Mouse (Mus musculus): ENCODE measurements around the gene Fibp. TPM values are rescaled to one million over a fixed set of nuclear protein-coding genes. Genes with fewer than 3 reads are reported as not detected.

Gene Fibp
- total RNA-seq, 4 experiments from 2014 or later: 95.6 to 139 (median 110) TPM

DNA sequence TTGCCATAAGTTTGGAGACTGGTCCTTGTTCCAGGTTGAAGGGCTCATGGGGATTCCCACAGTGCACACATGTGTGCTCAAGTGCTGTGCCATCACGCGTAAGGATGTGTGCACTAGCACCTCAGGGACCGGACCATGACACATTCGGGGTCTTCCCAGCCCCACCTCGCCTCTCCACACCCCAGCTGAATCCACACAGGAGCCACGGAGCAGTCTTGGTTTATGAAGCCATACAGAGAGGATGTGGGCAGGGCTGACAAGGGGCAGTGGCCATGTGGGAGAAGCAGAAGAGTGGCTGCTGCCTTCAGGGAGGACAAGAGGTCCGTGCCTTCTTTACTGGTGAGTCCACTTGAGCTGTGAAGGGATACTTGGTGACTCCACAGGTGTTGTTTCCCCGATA, 4.6 kb downstream of the Fibp start:
- DNase-seq: no peak

DNA sequence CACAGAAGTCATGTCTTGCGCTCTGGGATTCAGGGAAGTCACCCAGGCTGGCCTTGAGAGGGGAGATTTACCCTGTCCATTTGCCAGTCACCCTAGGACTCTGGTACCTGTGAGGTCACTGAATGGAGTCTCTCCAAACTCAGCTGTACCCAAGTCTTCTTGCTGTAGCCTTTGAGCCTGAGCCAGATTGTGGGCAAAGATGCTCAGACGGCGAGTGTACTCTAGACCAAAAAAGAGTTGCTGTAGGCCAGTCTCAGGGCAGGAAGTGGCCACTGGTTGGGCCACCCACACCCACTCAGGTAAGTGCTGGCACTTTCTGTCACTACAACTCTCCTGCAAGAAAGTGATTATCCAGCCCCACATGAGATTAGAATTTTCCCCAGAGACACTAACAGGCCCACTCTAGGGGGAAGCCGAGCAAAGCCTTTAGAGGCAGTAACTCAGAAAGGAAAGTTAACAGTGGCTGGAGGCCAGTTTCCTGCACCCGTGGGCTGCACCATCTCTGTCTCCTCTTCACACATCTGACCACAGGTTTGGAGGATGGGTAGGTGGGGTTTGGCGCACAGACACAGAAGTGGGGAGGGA, 6.6 kb downstream of the Fibp start:
- no peak for DNase-seq

DNA sequence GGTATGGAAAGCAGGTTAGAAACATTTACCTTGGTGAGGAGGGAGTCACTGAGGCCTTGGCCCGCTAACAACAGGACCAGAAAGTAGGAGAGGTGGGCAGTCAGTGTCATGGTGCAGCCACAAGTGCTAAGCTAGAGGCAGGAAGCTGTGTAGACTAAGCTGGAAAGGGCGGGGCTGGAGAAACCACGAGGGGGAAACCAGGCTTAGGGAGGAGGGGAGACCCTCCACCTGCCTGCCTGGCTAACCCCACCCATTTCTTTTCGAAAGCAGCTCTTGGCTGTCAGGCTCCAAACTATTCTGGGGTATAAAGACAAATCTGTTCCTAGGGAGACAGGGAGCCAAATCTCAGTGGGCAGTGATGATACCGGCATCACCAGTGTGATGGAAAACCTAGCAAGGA, 8.0 kb downstream of the Fibp start, which contains the start of gene Ctsw:
Gene Ctsw, minus strand, starts transcription at position 134 of the 400 bp plus-strand sequence.
- DNase-seq: no peak

DNA sequence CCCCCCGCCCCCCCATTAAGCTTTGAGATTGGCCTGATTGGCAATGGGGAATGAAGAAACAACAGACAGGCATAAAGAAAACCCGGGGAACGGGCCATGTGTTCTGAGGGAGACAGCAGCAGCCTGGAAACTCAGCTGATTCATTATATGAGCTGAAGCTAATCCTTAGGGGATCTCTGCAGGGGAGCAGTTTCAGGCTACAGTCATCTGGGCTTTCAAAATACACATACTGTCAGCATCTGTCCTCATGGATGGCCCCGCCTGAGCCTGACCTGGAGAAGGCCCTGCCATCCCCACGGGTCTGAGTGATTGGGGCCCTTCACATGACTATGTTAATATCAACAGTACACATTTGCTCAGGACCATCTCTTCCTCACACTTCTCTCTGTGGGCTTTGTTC, 11.4 kb downstream of the Fibp start:
- DNase-seq: no peak

DNA sequence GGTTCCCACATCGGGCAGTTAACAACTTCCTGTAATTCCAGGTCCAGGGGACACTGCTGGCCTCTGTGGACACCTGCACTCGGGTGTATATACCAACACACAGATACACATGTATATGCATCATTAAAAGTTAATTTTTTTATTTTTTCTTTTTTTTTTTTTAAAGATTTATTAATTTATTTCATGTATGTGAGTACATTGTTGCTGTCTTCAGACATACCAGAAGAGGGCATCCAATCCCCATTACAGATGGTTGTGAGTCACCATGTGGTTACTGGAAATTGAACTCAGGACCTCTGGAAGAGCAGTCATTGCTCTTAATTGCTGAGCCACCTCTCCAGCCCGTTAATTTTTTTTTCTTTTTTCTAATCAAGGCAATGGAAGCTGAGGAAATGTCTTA, 12.4 kb downstream of the Fibp start:
- no peak for DNase-seq

DNA sequence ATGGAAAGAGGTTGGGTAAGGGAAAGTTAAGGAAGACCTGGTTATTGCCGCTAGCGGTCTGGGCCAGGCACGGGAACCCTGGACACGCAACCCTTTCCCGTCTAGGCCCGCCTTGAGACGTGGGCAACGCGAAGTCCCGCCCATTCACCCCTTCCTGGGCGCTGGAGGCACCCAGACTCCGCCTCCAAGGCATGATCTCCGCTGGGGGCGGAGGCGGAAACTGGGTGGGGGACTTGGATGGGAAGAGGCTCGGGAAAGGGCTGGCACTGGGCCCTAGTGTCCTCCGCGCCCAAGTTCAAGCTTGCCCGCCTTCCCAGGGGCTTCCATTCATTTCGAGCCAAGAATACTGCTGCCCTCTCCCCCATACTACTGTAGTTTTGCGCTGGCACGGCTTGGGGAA, 13.3 kb downstream of the Fibp start, which contains the start of gene Efemp2:
Gene Efemp2, plus strand, starts transcription at position 235 of the 400 bp plus-strand sequence.
- peak; percentile 89 for DNase-seq

DNA sequence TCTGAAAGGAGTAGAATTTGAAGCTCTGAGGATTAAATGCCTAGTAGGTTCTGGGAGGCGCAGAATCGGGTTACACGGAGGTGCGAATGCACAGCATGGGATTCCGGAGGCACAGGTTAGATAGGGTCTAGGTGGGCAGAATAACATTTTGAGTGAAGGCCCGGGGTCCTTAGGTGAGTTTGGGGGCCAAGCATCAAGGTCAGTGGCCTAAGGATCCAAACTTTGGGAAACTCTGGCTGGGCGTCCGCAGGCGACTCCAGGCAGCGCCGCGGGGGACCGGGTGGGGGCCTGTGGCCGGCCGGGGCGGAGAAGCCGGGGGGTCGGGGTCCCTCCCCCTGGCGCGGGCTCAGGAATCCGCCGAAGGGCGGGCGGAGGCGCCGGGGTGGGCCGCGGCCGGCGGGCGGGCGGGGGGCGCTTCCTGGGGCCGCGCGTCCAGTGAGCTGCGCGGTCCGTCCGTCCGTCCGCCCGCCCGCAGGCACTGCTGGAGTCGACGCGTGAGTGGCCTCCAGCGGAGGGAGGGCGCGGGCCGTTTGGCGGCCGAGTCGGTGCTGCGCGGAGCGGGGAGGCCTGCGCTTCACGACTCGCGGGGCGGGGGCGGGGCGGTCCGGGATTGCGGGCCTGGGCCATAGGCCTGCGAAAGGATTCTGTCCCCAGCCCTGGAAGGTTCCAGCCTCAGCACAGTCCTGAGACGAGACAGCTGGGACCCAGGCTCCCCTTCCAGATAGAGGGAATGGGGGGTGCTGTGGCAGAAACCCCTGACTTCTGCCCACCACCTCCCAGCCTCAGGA, 14.1 kb downstream of the Fibp start:
- no peak for DNase-seq

DNA sequence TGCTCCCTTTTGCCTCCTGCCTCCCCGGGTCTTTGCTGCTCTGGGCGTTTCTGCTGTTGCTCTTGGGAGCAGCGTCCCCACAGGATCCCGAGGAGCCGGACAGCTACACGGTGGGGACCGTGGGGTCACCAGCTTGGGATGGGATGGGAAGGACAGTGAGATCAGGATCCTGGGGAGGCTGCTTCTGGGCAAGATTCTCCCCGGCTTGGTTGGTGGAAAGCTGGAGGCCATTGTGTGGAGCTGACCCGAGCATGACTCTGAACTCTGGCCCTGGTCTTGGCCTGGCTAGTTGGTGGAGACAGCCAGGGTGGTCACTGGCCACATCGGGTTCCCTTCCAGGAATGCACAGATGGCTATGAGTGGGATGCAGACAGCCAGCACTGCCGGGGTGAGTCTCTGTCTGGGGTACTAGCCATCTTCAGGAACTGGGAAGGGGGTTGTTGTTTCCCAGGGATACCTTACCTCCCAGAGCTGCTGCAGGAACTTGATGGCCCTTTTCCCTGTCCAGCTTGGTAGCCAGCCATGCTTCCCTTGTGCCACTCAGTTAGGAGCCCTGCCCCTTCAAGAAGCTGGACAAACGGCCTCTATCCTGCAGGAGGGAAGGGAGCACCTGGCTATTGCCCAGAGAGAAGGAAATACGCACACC, 14.8 kb downstream of the Fibp start:
- DNase-seq: no peak

DNA sequence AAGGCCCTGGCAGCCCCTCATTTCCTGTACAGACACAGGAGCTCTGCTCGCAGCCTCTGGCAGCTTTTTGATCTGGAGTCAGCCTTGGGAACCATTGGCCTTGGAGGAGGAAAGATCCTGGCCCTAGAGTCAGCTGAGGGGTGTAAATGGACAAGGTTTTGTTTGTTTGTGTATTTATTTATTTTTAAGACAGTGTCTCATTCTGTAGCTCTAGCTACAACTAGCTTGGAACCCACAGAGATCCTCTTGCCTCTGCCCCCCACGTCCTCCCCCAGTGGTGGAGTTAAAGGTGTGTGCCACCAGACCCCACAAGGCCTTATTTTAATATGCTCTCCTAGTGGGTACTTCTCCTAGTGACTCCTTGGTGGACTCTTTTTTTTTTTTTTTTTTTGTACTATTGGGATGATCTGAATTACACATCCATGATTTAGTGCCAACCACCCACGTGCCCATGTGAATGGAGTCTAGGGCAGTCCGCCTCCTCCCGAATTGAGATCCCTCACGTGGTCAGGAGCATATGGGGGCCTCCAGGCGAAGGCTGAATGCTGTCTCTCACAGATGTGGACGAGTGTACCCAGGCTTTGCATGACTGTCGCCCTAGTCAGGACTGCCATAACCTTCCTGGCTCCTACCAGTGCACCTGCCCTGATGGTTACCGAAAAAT, 16.7 kb downstream of the Fibp start:
- no peak for DNase-seq

DNA sequence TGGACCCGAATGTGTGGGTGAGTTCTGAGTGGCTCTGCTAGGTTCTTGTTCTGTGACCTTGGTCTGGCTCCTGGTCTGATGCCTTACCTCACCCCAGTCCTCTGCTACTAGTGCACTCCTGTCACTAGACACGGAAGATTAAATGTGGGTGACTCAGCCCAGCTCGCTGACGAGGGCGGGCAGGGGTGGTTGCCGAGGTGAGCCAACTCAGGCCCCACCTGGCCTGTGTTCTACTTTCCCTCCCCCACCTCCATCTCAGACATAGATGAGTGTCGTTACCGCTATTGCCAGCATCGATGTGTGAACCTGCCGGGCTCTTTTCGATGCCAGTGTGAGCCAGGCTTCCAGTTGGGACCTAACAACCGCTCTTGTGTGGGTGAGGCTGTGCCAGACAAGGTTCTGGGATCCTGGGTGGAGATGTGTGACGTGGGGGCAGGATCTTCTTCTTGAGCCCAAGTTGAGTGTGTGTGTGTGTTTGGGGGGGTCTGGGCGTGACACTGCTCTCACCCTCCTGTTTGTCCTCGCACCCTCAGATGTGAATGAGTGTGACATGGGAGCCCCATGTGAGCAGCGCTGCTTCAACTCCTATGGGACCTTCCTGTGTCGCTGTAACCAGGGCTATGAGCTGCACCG, 17.4 kb downstream of the Fibp start:
- no peak for DNase-seq

DNA sequence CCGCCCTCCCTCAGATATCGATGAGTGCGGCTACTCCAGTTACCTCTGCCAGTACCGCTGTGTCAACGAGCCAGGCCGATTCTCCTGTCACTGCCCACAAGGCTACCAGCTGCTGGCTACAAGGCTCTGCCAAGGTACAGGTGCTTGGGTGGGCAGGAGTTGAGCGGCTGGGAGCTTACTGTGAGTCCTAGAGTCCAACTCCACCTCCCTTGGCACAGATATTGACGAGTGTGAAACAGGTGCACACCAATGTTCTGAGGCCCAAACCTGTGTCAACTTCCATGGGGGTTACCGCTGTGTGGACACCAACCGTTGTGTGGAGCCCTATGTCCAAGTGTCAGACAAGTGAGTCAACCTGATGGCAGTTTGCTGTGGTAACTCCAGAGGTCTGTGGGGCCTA, 19.6 kb downstream of the Fibp start:
- DNase-seq: no peak

DNA sequence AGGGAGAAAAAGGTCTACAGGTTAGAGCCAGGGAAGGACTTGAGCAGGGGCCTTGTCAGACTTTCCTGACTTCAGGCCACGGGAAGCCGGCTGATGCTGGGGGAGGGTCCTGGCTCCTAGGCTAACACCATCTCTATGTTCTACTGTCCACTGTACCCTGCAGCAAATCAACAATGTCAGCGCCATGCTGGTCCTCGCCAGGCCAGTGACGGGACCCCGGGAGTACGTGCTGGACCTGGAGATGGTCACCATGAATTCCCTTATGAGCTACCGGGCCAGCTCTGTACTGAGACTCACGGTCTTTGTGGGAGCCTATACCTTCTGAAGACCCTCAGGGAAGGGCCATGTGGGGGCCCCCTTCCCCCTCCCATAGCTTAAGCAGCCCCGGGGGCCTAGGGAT, 21.0 kb downstream of the Fibp start:
- DNase-seq: no peak

DNA sequence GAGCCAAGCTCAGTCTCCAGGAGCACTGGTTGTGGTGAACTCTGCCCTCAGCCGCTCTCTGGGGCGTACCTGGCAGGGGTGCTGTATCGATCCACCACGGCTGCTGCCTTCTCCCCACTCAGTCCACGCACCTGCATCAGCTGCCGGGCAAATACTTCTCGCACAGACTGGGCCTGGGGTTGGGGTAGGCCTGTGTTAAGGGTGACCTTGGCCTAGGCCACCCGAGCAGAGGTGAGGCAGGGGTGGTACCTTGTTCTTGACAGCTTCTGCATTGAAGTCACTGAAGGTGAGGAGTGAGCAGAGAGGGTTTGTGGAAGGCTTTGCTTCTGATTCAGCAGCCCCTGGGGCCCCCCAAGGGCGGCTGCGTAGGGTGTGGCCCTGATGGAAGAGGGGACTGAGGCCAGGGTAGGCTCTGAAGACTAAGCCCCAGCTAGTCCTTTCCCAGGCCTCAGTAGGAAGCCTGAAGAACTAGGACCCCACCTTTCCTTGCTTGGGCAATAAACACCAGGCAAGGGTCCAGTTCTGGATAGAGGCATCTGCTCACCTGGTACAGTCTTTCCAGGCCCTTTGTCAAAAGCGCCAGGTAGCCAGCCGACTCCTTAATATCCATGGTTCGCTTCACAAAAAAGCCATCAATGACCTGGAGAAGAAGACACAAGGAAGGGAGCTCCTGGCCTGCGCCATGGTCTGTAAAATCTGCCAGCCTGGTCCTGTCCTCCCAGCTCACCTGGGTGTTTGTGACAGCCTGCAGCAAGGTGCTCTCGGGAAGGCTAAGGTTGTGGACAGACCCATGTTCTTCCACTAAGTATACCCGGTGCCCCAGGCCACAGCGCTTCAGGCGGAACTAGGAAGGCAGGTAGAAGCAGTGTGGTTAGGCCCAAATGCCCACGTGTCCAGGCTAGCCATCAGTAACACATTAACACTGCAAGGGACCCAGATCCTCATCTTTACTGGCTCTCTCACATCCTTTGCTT, 23.3 kb downstream of the Fibp start:
- DNase-seq: no peak

DNA sequence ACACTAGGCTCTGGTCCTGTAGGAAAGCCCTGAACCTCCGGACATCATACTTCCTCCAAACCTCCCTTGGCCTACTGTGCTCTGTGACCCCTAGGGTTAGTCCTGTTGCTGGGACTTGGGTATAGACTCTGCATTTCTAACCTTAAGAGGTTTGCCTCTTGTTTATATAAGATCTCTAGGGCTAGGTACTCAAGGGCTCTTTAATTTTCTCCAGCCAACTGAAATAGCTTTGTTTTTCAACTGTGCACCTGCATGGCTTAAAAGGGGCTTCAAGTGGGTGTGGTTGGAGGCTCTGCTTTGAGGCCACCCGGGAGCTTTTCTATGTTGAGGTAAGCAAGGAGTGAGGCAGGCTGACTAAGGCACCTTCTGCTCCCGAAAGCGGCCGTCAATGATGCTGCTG, 24.1 kb downstream of the Fibp start:
- DNase-seq: no peak

DNA sequence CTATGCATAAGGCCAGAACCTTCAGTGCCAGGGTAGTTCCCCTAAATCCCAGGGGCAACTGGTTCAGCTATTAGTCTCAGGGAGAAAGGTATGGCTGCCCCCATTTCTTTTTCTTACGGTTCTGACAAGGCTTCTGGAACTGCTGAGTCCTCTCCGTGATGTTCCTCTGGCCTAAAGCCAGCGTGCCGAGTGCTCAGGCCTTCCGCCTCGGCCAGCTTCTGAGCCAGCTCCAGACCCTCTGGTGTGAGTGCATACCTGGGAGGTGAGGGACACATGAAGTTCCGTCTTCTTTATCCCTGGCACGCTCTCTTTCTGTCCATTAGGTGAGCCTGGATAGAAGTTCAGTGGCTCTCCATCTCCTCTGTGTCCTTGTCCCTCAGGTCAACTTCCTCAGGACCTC, 25.0 kb downstream of the Fibp start:
- no peak for DNase-seq

DNA sequence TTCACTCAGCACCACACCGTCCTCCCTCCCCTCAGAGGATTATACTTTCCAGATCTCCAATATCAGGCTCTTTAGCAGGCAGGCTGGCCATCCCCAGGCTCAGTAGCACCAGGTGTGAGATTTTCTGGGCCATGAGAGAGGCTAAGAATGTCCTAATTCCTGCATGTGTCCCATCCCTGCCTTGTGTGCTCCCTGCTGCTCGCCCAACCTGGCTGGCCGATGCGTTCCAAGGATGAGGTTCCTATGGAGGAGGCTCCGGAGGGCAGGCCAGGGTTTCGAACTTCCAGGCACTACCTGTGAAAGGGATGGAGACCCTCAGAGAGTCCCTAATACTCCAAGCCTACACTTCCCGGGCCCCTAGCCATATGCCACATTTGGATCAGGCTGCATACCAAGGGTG, 25.4 kb downstream of the Fibp start:
- no peak for DNase-seq

DNA sequence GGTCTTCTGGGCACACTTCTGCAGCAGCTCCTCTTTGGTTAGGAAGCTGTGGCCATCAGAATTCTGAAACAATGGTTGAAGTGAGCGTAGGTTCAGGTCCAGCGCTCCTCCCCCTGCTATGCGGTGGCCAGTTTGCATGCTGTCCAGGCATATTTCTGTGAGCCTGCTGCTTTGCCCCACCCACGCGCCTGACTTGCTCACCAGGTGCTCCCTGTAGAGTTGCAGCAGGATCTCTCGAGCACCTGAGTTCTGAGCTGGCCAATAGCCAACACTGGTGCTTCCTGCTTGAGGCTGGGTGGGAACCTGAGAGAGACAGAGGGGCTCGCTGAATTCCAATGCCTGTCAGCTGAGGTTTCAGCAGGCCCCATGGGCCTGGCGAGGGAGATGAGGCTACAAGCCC, 25.9 kb downstream of the Fibp start:
- DNase-seq: no peak

DNA sequence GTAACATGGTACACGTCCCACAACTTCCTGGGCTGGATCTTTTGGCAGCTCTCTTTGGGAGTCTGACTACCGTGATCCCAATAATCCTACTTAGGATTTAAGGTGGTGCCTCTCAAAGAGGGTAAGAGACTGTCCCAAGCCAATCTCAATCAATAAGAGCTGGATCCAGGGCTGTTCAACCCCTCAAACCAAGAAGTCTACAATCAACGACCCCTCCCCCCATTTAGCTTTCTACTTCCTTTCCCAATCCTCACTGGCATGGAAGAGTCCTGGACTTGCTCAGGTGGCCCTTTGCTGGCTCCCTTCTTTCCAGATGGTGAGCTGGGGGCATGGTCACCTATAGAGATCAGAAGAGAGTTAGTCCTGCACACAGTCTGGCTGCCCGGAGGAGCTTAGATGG, 26.4 kb downstream of the Fibp start:
- DNase-seq: no peak

DNA sequence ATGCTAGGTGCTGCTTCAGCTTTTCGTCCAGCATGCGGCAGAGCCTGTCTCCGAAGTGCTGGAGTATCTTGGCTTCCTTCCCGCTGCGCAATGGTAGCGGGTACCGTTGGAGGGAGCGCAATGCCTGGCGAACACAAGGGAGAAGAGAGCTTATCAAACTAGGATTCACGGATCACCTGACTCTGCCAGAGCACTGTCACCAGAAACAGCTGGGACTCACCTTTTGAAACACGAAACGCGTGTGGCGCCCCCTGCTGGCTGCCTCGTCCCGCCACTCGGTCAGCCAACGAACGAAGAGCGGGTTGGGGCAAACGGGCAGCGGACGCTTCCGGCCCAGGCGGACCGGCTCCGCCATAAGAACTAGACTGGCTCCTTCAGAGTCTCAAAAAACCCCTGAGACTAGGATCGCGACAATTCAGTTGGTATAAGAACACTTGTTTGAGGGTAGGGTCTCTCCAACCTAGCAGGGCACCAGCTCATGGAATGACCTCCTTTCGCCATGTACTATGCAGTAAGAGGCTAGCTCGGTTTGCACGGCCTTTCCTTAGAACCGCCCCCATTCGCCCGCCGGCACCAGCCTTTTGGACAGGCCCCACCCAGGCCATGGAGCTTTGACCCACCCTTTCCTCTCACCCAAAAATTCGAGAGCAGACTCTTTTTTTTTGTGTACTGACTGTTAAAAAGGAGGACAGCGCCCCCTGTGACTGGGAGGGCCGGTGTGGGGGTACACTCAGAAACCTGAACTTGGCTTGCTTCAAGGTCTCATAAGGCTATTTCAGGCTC, 27.5 kb downstream of the Fibp start, which contains the start of gene Mus81:
Gene Mus81, minus strand, starts transcription at position 635 of the 783 bp plus-strand sequence.
- DNase-seq: peak; percentile 97

DNA sequence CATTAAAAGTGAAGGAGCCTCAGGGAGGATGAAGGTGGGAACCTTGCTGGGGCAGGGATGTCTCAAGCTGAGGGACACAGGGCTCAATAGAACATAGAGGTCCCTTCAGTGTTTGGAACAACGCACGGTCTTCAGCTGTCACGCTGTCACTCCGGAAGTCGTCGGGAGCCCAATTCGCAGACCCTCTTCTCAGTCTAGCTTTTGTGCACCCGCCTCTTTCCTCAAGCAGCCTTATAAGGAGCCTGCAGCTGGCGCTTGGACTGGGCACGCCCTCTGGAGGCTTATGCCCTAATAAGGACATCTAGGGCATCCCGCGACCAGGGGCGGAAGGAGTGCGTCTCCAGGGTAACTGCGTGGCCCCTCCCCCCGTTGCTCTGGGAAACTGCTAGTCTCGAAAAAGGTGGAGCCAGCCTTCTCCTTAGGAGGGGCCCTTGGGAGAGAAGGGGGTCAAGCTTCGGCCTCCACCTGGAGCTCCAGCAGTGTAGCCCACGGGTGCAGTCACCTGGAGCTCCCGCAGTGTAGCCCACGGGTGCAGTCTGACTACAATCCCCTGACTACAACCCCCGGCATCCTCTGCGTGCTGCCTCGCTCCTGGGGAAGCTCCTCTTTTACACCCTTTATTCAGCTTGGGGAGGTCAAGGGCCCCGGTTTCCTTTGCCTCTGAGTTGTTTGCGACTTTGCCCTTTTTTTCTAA, 28.6 kb downstream of the Fibp start:
- DNase-seq: peak; percentile 96

Data from adrenal gland, adult 8-10 months (tissue).